Mouse (Mus musculus) embryonic facial prominence, embryonic 10.5 days (tissue): ENCODE data around the gene Peli2. TPM values are rescaled to one million over a fixed set of nuclear protein-coding genes. Genes with fewer than 3 reads are reported as not detected.

Source experiments
- DNase-seq: peaks from one replicate; pipeline ENCODE4 v3.0.0-alpha.2; 2017; ENCODE audit warnings: low spot score
- H3K27ac ChIP-seq: fragments of 300-500 bp; sonication (generic); replicated peaks from 2 replicates; pipeline ENCODE4 v1.5.1; 2016; ENCODE audit warnings: mild to moderate bottlenecking
- H3K27me3 ChIP-seq: fragments of 300-500 bp; sonication (generic); replicated peaks from 2 replicates; pipeline ENCODE4 v1.6.1; 2016; ENCODE audit warnings: low read depth, mild to moderate bottlenecking; ENCODE audit not compliant: poor library complexity, severe bottlenecking
- H3K36me3 ChIP-seq: fragments of 300-500 bp; sonication (generic); replicated peaks from 2 replicates; pipeline ENCODE4 v1.6.1; 2016; ENCODE audit warnings: mild to moderate bottlenecking, moderate library complexity
- H3K4me1 ChIP-seq: fragments of 300-500 bp; sonication (generic); 2 replicates; pipeline ENCODE4 v1.6.1; 2016
- H3K4me3 ChIP-seq: fragments of 300-500 bp; sonication (generic); 2 replicates; pipeline ENCODE4 v1.5.1; 2016; ENCODE audit warnings: mild to moderate bottlenecking, moderate library complexity
- H3K9me3 ChIP-seq: fragments of 300-500 bp; sonication (generic); 2 replicates; pipeline ENCODE4 v1.6.1; 2016; ENCODE audit warnings: mild to moderate bottlenecking
- WGBS: fragments of 180-500 bp; shearing (Covaris S2); methylation state at CpG from one replicate; pipeline ENCODE4 v1.1.7; 2016; 5-methylcytosine and 5-hydroxymethylcytosine counted together
- polyA plus RNA-seq: library from polyadenylated mRNA; unstranded; fragments of >200 nt; fragmentation: Nextera tagmentation; extraction: Ambion mirVana; gene quantifications from 2 replicates; pipeline ENCODE4 v1.2.1, GENCODE M21; 2016

The Peli2 gene
- polyA plus RNA-seq, 1 experiment from 2014 or later: 8.0 TPM

DNA sequence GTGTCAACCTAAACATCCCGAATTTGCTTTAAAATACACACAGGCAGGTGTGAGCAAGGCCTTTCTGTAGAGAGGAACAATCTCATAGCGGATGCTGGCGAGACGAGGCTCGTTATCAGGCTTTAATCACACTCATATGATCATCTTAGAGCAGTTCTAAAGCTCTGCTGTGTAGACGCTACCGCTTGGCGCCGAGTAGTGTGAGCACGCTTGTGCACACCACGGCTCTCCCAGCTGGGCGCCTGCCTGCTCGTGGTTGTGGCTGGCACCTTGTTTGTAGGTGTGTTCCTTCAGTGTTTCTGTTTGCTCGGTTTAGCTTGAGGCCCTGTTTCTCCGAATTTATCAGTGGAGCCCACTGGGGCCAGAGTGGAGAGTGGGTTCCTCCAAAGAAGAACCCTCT lies 93.0 kb downstream of the Peli2 start:
- no peaks in the 10 kb centered on the region for H3K27me3 ChIP-seq
- 0 out of 2 replicates have a peak, but pooled peaks cover 2% of the 10 kb centered on the region for H3K36me3 ChIP-seq
- H3K4me3 ChIP-seq: no peak overlapping the region
- H3K4me1 ChIP-seq: no peaks in the 10 kb centered on the region
- 95% methylated on average over 15 of the region's 15 CpGs for WGBS
- DNase-seq: no peak
- H3K9me3 ChIP-seq: no peaks in the 10 kb centered on the region
- no peak overlapping the region for H3K27ac ChIP-seq

GRCm38 (mm10) chr14:48222051-48222450 lies 101.4 kb downstream of the Peli2 start:
- Histone ChIP-seq H3K27me3 (no peaks in the 10 kb centered on the region), H3K9me3 (no peaks in the 10 kb centered on the region), H3K27ac (no peak overlapping the region), H3K36me3 (peaks cover 3% of the 10 kb centered on the region; the same call in 1 of the 2 replicates), H3K4me1 (peaks cover 10% of the 10 kb centered on the region), H3K4me3 (no peak overlapping the region)
- DNase-seq: no peak
- WGBS: 91% methylated on average over 9 of the region's 9 CpGs

DNA sequence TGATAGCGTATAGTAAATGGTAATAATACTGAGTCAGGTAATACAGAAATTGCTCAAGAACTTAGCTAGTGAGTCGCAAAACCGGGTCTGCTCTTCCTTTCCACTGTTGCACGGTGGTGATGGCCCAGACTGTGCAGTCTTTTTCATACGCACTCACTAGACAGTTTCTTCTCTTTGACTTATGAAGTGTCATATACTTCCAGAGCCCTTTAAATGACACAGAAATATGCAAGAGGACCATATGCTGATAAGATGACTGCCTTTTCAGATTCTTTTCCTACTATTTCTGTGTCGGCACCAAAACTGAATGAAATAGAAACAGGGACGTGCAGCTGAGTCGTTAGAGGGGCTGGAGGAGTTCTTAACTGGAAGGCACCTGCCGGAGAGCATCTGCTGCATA lies 102.1 kb downstream of the Peli2 start:
- Histone ChIP-seq H3K4me3 (no peak overlapping the region), H3K27ac (no peak overlapping the region), H3K27me3 (no peaks in the 10 kb centered on the region), H3K9me3 (no peaks in the 10 kb centered on the region), H3K4me1 (peaks cover 10% of the 10 kb centered on the region), H3K36me3 (peaks cover 9% of the 10 kb centered on the region)
- DNase-seq: no peak
- 93% methylated on average over 9 of the region's 9 CpGs for WGBS

DNA sequence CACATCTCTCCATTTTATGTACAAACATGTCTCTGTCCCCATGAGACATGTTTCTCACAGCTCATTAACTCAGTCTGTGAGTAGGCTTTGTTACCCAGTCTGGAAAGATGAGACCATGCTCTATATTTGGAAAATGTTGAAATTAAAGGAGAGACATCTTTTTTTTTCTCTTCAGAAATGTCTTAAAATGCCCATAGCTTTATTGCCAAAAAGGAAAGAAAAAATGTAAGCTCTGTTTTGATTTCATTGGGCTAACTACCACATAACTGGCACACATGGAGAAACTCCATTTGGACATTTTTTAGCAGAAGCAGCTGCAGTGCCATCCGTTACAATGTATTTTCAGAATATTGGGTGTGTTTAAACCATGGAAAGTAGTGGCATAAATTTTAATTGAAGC lies 103.6 kb downstream of the Peli2 start:
- DNase-seq: no peak
- peaks cover 10% of the 10 kb centered on the region for H3K4me1 ChIP-seq
- no peaks in the 10 kb centered on the region for H3K27me3 ChIP-seq
- no peak overlapping the region for H3K4me3 ChIP-seq
- no peak overlapping the region for H3K27ac ChIP-seq
- no peaks in the 10 kb centered on the region for H3K9me3 ChIP-seq
- 96% methylated on average over 1 of the region's 1 CpGs for WGBS
- peaks cover 14% of the 10 kb centered on the region for H3K36me3 ChIP-seq

- DNase-seq: no peak
- no peaks in the 10 kb centered on the region for H3K27me3 ChIP-seq
- peaks cover 10% of the 10 kb centered on the region for H3K4me1 ChIP-seq
- H3K27ac ChIP-seq: no peak overlapping the region
- H3K9me3 ChIP-seq: no peaks in the 10 kb centered on the region
- peaks cover 14% of the 10 kb centered on the region for H3K36me3 ChIP-seq
- H3K4me3 ChIP-seq: no peak overlapping the region
- 45% methylated on average over 5 of the region's 5 CpGs for WGBS
These were observed 104.3 kb downstream of the Peli2 start for GRCm38 (mm10) chr14:48224861-48225300.

DNA sequence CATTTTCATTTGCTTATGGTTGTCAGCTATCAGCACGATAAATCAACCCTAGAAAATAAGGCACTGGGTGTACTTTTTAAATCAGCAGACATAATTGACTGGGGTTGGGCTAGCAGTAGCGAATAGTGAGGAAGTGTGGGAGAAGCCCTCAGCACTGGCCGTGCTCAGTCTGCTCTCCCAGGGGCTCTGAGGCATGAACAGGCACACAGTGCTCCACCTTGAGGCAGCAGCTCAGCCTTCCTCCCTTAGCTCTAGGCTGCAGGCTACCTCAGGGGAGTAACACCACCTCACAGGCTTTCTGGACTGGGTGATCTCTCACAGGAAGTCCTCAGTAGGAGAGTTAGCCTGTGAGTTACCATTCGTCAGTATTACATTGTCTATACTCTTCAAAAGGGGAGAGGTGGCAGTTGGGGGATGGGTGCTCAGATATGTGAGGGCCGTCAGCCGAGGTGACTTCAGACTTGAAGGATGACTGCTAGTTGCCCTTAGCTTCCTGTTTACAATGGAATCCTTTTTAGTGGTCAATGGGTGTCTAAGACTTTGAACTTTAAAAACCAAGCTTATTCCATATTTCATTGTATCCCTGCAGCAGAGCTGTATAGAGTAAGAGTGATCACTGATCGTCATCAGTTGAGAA lies 105.3 kb downstream of the Peli2 start:
- DNase-seq: no peak
- Histone ChIP-seq H3K27me3 (no peaks in the 10 kb centered on the region), H3K4me1 (peaks cover 10% of the 10 kb centered on the region), H3K36me3 (peaks cover 14% of the 10 kb centered on the region), H3K9me3 (no peaks in the 10 kb centered on the region), H3K4me3 (no peak overlapping the region), H3K27ac (no peak overlapping the region)
- 75% methylated on average over 7 of the region's 7 CpGs for WGBS

GRCm38 (mm10) chr14:48226759-48227158 lies 106.1 kb downstream of the Peli2 start:
- no peaks in the 10 kb centered on the region for H3K9me3 ChIP-seq
- H3K27ac ChIP-seq: no peak overlapping the region
- H3K4me1 ChIP-seq: peaks cover 10% of the 10 kb centered on the region
- no peak overlapping the region for H3K4me3 ChIP-seq
- H3K36me3 ChIP-seq: peaks cover 14% of the 10 kb centered on the region
- no peak for DNase-seq
- 79% methylated on average over 10 of the region's 10 CpGs for WGBS
- no peaks in the 10 kb centered on the region for H3K27me3 ChIP-seq

GRCm38 (mm10) chr14:48234785-48235519 lies 114.3 kb downstream of the Peli2 start:
- Histone ChIP-seq H3K4me3 (no peak overlapping the region), H3K36me3 (no peaks in the 10 kb centered on the region), H3K27ac (no peak overlapping the region), H3K27me3 (no peaks in the 10 kb centered on the region), H3K9me3 (no peaks in the 10 kb centered on the region), H3K4me1 (peaks cover 9% of the 10 kb centered on the region)
- WGBS: 89% methylated on average over 20 of the region's 20 CpGs
- no peak for DNase-seq

DNA sequence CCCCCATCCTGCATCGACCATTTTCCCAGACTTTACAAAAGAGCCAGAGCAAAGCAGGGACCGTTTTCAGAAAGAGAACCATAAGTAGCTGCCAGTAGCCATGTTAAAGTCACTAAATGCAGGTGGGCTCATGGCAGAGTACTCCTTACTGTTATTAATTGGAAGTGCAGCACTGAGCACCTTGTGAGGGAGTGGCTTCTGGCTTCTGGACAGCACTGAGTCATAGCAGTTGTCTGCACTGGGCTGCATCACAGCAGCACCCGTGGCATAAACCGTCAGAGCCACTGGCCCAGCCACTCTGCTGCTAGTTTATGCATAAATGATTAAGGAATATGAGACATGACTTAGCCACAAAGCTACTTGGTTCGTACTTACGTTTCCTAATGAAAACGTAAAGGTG lies 120.7 kb downstream of the Peli2 start:
- no peaks in the 10 kb centered on the region for H3K9me3 ChIP-seq
- H3K4me1 ChIP-seq: peaks cover 2% of the 10 kb centered on the region; the same call in 1 of the 2 replicates
- no peaks in the 10 kb centered on the region for H3K27me3 ChIP-seq
- 91% methylated on average over 7 of the region's 7 CpGs for WGBS
- DNase-seq: no peak
- no peak overlapping the region for H3K27ac ChIP-seq
- H3K4me3 ChIP-seq: no peak overlapping the region
- peaks cover 16% of the 10 kb centered on the region for H3K36me3 ChIP-seq

DNA sequence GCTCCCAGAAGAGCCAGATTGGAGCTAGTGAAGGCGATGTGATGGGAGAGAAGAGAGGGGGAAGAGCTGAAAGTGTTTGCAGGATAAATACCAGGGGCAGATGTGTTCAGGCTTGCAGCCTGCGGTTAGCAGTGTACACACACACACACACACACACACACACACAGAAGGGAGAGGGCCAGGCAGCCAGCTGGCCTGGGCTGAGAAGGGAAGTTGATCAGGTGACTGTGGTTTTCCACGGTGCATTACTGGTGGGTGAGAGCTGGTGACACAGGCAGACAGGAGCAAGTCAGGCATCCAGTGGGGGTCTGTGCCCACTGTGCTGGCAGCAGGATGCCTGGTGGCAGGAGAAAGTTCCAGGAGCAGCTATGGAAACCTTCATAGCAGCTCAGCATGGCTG lies 125.6 kb downstream of the Peli2 start:
- Histone ChIP-seq H3K9me3 (no peaks in the 10 kb centered on the region), H3K36me3 (peaks cover 16% of the 10 kb centered on the region), H3K27me3 (no peaks in the 10 kb centered on the region), H3K4me3 (no peak overlapping the region), H3K27ac (no peak overlapping the region), H3K4me1 (peaks cover 4% of the 10 kb centered on the region; the same call in 1 of the 2 replicates)
- WGBS: 66% methylated on average over 3 of the region's 3 CpGs
- DNase-seq: no peak

- H3K27ac ChIP-seq: no peak overlapping the region
- DNase-seq: no peak
- WGBS: 94% methylated on average over 9 of the region's 9 CpGs
- H3K36me3 ChIP-seq: peaks cover 16% of the 10 kb centered on the region
- H3K4me1 ChIP-seq: peaks cover 10% of the 10 kb centered on the region
- H3K27me3 ChIP-seq: no peaks in the 10 kb centered on the region
- H3K4me3 ChIP-seq: no peak overlapping the region
- H3K9me3 ChIP-seq: no peaks in the 10 kb centered on the region
These were observed 126.3 kb downstream of the Peli2 start for GRCm38 (mm10) chr14:48246963-48247362.

GRCm38 (mm10) chr14:48249459-48249858 lies 128.8 kb downstream of the Peli2 start:
- peaks cover 10% of the 10 kb centered on the region for H3K4me1 ChIP-seq
- H3K36me3 ChIP-seq: peaks cover 27% of the 10 kb centered on the region
- H3K27ac ChIP-seq: no peak overlapping the region
- no peaks in the 10 kb centered on the region for H3K27me3 ChIP-seq
- DNase-seq: no peak
- no peaks in the 10 kb centered on the region for H3K9me3 ChIP-seq
- WGBS: 90% methylated on average over 2 of the region's 2 CpGs
- H3K4me3 ChIP-seq: no peak overlapping the region

DNA sequence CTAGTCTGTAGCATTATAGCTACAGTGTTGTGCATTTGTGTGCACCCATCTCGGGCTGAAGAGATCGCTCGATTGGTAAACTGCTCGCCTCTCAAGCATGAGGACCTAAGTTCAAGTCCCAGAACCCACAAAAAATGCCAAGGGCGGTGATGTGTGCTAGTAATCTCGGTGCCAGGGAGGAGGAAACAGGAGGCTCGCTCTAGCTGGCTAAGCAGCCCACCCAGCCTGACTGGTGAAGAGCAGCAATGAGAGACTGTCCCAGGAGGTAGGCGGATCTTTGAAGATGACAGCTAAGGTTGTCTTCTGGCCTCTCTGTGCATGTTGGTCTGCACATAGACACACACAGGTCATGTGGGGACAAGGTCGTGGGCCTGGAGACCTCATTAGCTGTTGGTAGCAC lies 129.3 kb downstream of the Peli2 start:
- no peak for DNase-seq
- Histone ChIP-seq H3K27ac (no peak overlapping the region), H3K4me3 (no peak overlapping the region), H3K4me1 (peaks cover 10% of the 10 kb centered on the region), H3K9me3 (no peaks in the 10 kb centered on the region), H3K27me3 (no peaks in the 10 kb centered on the region), H3K36me3 (peaks cover 24% of the 10 kb centered on the region)
- WGBS: 92% methylated on average over 9 of the region's 9 CpGs
